Mouse (Mus musculus) ovary, postnatal 36 days (tissue): ENCODE measurements at regions not wholly inside any gene's neighbourhood (a gene's known extent, or its start where the extent isn't known, plus 50 kb on each side); places are given as distances from the start of the nearest gene placed in this dataset.

Source experiments
- DNase-seq: peaks from one replicate; pipeline ENCODE4 v3.0.0; 2022; ENCODE audit warnings: low spot score, mixed read lengths

DNA sequence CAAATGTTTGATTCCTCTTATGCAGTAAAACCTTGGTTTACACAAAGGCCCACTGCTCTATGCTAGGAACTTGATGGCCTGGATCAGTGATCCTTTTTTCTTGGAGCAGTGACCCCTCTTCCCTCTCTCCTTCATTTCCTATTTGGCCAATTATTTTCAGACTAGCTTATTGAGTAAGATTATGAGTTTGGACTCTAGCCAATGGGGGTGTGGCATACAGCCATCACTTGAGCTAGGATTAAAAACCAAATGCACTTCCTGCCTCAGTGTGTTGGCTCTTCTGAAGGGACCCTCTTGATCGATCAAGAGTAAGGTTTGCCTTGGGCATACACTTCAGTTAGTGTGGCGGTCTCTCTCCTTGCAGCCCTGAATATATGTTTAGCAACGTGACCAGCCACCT is 1172.6 kb upstream of the Gulo start:
- DNase-seq = no peak

DNA sequence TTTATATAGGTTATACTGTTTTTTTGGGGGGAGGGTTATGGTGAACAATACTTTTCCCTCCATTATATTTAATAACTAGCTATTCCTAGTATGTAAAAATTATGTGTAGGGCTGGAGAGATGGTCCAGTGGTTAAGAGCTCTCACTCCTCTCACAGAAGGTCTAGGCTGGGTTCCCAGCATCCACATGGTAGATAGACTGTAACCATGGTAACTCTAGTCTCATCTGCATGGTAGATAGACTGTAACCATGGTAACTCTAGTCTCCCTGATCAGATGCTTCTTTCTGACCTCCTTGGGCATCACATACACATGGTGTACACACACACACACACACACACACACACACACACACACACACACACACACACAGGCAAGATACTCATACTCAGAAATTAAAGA is 1170.5 kb upstream of the Gulo start:
- DNase-seq = no peak

DNA sequence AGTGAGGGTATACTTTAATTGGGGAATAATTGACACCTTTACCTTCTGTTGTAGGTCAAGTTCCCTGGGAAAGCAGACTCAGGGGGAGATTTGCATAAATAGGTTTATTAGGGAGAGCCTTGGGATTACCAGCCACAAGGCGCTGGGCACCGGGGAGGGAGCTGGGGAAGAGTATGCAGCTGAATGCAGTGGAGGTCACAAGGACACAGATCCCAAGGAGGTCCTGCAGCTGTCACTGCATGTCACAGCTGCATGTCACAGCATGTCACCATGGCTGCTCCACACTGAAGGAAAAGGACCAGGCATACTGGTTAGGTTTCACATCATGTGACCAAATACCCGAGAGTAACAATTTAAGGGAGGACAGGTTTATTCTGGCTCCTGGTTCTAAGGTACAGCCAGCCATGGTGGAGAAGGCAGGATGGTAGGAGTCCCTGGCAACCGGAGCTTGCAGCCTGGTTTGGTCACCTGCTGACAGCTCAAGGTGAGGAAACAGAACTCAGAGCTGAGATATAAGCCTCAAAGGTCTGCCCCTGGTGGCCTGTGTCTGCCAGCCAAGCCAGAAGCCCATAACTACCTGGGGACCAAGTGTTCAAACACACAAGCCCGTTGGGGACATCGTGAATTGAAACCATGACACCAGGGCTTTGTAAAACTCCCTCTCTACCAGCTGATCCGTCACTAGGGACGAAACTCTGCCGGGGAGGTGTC is 1169.5 kb upstream of the Gulo start:
- no peak for DNase-seq

DNA sequence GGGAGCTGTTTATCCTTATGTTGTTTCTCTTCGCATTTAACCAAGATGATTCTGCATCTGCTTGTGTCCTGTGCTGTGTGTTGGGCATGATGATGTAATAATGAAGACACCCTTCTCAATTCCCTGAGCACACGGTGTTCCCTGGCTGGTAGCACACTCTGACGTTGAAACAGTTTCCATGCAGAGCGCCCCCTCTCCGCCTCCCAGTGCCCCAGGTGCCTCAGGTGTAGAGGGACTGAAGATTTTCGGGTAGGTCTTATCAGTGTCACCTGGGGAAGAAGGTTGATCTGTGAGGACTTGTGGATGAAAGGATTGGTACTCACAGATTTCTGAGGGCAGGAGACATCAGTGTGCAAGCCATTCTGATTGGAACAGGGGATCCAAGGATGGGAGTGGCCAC is 1167.7 kb upstream of the Gulo start:
- no peak for DNase-seq

DNA sequence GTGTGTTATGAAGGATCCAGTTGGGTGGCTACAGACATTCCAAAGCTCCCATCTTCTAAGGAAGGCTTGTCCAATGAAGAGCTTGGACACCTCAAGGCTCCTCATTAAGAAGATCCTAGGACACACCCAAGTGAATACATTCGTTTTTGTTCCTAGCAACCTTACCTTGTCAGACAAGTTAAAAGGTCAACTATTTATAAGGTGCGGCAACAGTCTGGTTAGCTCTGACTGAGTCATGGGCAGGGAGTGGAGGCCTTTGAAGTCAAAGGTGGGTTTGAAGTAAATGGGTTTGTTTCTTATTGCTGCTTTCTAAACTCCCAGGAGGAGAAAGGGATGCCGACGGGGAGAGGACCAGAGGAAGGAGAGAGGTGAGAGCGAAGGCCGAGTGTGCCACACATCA is 1167.1 kb upstream of the Gulo start:
- no peak for DNase-seq

DNA sequence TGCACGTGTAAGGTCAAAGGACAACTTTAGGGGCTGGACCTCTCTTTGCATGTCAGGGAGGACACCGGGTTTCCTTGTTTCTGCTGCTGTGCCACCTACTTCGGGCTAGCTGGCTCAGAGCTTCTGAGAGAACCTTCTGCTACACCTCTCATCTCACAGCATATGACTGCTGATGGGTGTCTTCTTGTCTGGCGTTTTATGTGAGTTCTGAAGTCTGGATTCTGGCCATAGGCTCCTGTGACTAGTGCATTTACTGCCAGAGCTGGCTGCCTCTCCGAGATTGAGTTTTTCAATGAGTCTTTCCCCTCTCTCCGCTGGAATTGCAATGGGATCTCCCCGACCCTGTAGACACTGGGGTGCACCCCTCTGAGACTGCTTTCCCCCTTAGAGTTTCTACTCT is 1165.9 kb upstream of the Gulo start:
- no peak for DNase-seq

DNA sequence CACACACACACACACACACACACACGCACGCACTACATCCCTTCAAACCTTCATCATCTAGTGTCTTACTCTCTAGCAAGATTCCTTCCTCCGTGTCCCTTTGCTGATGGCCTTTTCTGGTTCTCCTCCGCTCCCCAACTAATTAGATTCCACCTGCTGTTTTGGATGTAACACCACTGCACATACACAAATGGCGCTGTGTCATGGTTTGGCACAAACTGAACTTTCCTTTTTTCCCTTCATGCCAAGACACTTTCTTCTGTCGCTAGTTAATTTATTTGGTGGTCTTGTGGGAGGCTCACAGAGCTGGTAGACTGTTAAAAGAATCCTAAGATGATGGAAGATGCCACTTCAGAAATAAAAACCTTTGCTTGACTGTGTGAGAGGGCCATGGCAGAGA is 1161.8 kb upstream of the Gulo start:
- DNase-seq = no peak

DNA sequence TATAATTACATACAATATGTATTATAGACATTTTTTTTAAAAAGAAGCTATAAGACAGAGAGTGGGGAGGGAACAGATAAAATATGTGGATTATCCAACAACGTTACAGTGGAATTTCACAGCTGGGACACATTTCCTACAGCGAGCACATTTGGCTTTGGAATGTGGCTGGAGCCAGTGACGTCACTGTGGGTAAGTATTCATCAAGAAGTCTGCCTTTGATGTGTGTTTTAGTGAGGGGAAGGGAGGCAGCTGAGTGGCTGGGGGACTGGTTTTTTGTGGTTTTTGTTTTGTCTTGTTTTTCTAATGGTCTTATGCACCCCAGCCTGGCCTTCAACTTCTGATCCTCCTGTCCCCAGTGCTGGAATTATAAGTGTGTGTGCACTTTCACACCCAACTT is 1161.2 kb upstream of the Gulo start:
- no peak for DNase-seq

DNA sequence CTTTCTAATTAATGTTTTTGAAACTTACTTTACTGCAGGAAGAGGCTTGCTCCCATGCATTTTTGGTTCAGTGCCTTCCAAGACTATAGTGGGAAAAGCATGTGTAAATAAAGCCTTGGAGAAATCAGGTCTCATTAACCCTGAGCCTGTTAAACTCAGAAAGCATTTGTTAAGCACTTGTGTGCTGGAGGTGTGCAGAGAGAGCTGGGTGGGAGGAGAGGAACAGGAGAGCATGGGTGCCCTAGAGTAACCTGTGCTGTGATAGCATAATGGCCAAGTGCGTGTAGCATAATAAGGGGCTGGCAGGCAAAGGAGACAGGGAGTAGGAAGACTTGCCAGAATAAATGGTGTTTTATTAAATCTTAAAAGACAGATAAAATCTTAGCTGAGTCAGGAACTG is 1160.2 kb upstream of the Gulo start:
- no peak for DNase-seq

DNA sequence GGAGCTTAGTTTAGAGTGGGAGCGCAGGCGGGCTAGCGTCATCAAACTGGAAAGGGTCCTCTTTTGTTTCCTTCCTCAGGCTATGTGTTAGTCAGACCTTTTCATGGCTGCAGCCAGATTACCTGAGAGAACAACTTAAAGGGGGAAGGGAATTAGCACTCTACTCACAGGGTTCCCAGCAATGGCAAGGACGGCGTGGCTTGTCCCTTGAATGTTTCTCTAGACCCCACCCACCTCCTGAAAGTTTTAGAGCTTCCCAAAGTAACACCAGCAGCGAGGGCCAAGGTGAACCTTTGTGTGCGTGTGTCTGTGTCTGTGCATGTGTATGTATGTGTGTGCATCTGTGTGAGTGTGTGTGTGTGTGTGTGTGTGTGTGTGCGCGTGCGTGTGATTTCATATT is 1151.0 kb upstream of the Gulo start:
- no peak for DNase-seq

DNA sequence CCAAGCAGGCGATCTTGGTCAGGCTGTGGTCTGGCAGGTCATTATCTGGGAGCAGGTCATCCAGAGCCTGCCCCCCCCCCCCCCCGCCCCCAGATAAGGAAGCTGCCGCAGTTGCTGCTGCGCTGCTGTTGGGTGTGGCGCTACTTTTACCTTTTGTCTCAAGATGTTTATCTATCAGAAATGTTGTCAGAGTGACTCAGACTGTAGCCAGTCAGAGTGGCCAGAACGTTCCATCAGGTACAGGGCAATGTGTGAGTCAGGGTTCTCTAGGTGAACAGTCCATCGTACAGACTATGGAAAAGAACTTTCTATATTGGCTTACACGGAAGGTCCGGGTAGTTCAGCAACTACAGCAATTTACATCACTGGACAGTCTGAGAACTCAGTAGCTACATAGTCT is 1149.9 kb upstream of the Gulo start:
- no peak for DNase-seq

DNA sequence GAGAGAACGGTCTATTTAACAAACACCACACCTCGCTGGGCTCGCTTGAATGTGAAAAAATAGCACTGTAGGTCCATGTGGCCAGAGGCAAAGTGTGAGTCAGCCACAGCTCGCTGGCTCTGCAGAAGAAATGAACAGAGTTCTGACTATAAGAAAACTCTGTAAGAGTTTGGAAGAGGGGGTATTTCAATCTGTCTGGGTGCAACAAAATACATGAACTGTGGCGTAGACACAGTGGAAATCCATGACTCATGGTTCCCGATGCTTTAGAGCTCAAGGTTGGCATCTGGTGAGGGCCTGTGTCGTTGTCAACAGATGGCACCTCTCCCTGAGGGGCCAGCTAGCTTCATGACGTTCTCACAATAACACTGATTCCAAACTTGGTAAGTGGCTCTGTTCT is 1147.4 kb upstream of the Gulo start:
- DNase-seq = no peak

DNA sequence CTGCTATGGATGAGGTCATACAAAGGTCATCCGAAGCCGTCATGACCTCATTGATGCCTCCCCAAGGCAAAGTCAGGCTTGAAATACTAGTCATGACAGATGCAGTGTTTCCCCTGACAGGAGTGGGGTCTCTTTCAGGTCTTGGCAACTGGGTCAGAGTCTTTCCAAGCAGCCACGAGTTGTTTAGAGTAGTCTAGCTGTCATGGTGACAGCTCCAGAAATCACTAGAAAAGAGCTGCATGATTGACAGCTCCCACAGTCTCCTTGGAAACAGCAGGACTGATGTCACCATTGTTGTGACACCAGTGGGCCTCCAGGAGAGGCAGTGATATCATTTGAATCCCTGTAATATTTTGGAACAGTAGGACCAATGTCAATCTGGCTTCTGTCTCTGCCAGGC is 1144.6 kb upstream of the Gulo start:
- DNase-seq = no peak

DNA sequence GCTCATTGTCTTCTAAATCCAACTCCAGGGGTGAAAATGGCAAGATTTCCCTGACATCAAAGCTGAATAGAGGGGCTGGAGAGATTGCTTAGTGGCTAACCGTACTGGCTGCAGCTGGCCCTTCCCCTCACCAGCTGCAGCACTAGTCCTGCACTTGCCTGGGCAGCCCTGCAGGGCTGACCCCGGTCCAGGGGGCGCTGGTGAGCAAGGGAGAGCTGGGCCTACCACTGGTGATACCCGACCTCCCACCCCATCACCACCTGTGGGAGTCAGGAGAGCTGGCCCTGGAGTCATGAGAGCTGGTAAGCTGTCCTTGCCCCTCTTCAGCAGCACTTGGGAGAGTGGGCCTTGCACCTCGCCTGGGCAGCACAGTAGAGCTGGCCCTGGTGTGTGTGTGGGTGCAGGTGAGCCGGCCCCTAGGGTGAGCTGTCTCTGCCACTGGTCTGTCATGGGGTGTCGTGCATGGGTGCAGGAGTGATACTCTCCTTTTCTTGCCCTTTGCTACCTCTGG is 1141.0 kb upstream of the Gulo start:
- DNase-seq = peak; percentile 32

DNA sequence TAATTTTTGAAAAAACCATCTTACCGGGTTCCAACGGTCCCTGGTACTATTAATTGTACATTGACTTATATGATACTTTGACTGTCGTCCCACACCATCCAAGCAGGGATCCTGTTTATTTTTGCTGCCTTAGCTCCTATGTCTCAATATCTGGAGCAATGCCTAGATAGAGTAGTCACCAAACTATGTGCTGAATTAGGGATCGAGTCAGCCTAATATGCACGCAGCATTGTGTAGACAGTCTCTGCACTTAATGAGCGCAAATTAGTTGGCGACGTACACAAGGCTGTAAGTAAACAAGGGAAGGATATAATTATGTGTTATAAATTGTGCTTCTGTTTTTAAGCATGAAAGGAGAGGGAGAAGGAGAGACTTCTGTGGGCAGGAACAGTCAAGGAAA is 1140.1 kb upstream of the Gulo start:
- DNase-seq = no peak

DNA sequence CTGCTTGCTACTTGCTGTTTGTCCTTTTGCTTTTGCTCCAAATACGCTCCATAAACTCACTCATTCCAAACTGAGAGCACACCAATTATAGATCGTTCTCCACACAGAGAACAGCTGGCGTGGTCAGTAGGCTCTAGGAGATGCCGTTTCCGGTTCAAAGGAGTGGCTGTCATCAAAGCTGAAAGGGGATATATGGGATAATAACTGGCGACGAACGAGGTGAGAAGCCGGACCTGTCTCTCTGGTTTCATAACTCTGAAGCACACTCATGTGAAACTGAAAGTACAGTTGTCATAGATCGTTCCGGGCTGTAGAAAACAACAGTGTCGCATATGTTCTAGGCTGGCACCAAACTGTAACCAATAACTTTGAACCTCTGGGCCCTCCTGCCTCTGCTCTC is 1137.6 kb upstream of the Gulo start:
- DNase-seq = no peak

DNA sequence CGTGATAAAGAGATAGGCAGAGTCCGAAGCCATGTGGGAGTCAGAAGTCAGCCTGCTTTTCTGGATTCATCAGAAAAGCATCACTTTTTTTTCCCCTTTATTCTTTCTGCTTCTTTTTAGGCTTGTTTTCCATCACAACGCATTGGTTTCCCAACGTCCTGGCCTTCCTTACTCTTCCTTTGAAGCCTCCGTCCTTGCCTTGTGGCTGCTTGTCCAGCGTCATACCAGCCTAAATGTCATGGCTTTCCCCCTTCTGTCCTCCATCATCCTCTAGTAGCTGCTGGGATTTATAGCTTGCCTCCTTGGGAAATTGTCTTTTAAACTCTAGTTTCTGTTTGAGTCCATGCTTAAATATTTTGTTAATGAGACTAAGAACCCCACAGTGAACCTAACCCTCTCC is 1136.0 kb upstream of the Gulo start:
- no peak for DNase-seq

DNA sequence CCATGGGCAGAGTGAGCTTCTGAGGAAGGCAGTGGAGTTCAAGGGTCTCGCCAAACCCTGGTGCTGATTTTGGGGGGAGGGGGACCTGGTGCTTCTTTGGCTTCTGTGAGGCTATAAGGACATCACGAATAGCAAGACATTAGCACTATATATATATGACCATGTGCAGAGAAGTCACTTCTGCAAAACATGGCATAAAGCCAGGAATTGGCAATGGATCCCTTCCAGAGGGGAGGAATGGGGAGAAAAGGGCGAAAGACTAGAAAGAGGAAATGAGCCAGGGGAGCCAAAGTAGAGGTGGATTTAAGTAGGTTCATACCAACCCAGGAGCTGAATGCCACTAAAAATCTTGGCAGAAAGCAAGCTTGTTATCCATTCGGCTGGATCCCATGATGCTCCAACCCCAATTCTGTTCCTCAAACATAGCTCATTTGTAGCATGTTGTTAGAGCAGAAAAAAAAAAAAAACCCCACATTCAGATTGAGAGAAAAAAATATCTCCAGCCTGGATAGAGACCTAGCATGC is 1135.5 kb upstream of the Gulo start:
- DNase-seq = no peak

DNA sequence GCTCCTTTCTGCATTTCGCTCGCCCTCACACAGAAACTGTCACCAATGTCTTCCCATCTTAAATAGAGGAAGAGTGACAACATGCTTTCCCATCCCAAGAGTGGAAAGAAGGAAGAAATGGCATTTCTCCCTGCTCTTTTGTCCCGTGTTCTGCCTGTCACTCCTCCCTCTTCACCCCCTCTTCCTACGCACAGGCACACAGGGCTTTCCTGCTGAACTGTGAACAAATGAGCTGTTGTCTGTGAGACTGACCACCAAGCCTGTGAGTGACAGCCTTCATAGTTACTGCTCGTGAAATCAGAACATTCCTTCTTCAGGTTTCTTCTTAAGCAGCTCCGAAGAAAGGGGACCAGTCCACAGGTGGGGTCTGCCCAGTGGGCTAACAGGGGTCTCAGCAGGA is 1134.8 kb upstream of the Gulo start:
- no peak for DNase-seq

DNA sequence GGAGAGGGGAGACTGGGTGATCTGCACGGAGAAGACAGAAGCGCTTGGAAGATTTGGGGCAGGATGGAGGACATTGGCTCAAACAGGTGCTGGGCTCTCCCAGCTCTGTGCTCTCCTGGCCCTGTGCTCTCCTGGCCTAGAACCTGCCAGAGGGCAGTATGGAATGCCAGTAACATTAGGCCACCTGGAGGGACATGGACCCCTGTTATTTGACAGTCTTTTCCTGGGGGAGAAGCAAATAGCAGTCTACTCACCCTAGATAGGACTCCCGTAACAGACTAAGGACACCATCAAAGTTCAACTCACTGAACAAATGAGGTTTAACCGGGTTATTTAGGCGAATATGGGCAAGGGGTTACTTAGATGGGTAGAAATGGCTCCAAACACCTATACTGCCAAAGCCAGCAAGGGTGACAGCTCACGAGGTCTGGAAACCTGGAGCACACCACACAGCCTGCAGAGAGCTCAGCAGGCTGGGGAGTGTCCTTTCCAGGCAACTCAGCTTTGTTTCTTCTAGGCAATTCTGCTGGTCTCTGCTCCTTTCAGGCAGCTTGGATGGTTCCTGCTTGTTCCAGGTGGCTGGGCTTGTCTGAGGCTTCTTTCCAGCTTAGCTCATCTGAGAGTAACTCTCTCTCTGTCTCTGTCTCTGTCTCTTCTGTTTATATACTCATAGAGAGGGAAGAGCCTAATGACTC is 1133.7 kb upstream of the Gulo start:
- no peak for DNase-seq

DNA sequence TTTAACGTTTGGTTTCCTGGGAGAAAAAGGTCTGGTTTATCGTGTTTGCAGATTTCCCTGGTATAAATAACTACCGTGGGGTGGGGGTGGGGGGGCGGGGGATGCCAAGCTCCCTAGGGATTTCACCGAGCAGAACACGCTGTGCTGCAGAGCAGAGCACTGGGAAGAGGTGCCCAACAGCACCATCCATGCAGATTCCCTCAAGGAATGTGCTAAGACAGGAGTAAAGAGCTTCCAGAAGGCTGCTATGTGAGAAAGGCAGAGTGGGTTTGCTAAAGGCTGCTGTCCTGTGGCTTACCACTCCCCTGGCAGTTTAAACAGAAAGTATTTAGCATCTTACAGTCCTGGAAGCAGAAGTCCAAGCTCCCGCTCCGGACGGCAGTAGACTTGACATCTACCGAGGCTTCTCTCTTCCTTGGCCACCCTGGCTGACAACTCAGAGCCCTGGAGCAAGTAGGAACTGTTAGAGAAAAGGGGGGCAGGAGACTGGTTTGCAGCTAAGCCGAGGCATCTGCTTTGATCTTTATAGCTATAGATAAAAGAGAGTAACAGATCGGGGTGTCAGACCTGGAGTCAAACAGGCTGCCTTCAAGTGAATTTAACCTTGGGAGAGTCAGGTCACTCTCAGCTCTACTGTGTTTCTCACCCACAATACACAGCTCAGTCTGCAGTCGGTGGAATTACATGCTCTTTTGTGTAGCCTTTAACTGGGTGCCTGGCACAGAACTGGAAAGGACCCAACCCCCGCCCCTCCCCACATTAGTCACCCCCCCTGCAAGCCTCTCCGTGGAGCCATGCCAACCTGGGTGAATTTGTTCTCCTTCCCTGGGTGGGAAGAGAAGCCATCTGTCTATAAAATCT is 1132.8 kb upstream of the Gulo start:
- DNase-seq = no peak

DNA sequence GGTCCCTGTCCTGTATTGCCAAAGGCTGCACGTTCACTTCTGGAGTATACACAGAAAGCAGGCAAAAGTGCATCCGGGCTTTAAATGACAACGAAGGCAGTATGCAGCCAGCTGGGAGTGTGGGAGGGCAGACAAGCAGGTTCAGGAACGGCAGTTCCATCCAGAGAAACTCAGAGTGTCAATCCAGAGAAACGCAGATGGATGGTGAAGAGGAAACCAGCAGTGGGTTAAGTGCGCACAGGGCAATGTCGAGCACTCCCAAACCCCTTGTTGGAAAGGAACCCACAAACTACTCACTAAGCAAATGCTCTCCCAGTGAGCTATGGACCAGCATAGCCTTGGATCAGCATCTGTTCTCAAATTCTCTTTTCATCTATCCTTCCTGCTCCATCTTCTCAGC is 1132.1 kb upstream of the Gulo start:
- no peak for DNase-seq

DNA sequence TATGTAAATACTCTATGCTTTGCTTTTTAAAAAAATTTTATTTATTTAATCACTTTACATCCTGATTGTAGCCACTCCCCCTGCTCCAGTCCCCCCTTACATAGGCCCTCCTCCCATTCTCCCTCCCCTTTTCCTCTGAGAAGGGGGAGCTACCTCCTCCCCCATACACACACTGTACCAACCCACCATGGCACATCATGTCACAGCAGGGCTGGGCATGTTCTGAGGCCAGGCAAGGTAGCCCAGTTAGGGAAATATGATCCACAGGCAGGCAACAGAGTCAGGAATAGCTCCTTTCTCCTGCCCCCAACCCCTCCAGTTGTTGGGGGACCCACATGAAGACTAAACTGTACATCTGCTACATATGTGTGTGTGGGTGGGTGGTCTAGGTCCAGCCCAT is 1130.7 kb upstream of the Gulo start:
- no peak for DNase-seq
